Mouse (Mus musculus): ENCODE measurements at regions not wholly inside any gene's neighbourhood (a gene's known extent, or its start where the extent isn't known, plus 50 kb on each side); places are given as distances from the start of the nearest gene placed in this dataset.
A peak's percentile ranks its signal among the peaks of the same experiment; 100 is the strongest.

- Histone ChIP-seq H3K4me3 (no peak overlapping the region), H3K27me3 (no peaks in the 10 kb centered on the region), H3K36me3 (no peaks in the 10 kb centered on the region), H3K9me3 (no peaks in the 10 kb centered on the region), H3K4me1 (no peaks in the 10 kb centered on the region), H3K27ac (no peak overlapping the region), H3K4me2 (replicated peaks) (no peak overlapping the region), H3K9ac (no peak overlapping the region)
- no peak for ATAC-seq (ENCODE audit: insufficient number of reproducible peaks, insufficient read depth, low FRiP score, low TSS enrichment)
- 73% methylated on average over 2 of the region's 2 CpGs for WGBS
Observed at GRCm38 (mm10) chr14:17347286-17347685, 312.8 kb upstream of the Thrb start.

GRCm38 (mm10) chr14:17352324-17353037 lies 307.6 kb upstream of the Thrb start:
- Histone ChIP-seq H3K36me3 (no peaks in the 10 kb centered on the region), H3K9ac (no peak overlapping the region), H3K4me3 (no peak overlapping the region), H3K4me2 (replicated peaks) (no peak overlapping the region), H3K27ac (no peak overlapping the region), H3K9me3 (no peaks in the 10 kb centered on the region), H3K4me1 (no peaks in the 10 kb centered on the region), H3K27me3 (no peaks in the 10 kb centered on the region)
- ATAC-seq (ENCODE audit: insufficient number of reproducible peaks, insufficient read depth, low FRiP score, low TSS enrichment), result no peak
- WGBS, result 77% methylated on average over 4 of the region's 4 CpGs

GRCm38 (mm10) chr14:17361910-17362309 lies 298.2 kb upstream of the Thrb start:
- H3K9me3 ChIP-seq, result no peaks in the 10 kb centered on the region
- no peak overlapping the region for H3K9ac ChIP-seq
- no peaks in the 10 kb centered on the region for H3K4me1 ChIP-seq
- no peak overlapping the region for H3K4me3 ChIP-seq
- no peaks in the 10 kb centered on the region for H3K36me3 ChIP-seq
- no peak overlapping the region for H3K4me2 ChIP-seq (replicated peaks)
- no peak overlapping the region for H3K27ac ChIP-seq
- ATAC-seq (ENCODE audit: insufficient number of reproducible peaks, insufficient read depth, low FRiP score, low TSS enrichment), result no peak
- no peaks in the 10 kb centered on the region for H3K27me3 ChIP-seq

- H3K27ac ChIP-seq, result no peak overlapping the region
- WGBS, result 39% methylated on average over 7 of the region's 7 CpGs
- H3K9ac ChIP-seq, result no peak overlapping the region
- H3K36me3 ChIP-seq, result no peaks in the 10 kb centered on the region
- H3K4me3 ChIP-seq, result no peak overlapping the region
- H3K4me2 ChIP-seq (replicated peaks), result no peak overlapping the region
- H3K4me1 ChIP-seq, result no peaks in the 10 kb centered on the region
- H3K9me3 ChIP-seq, result no peaks in the 10 kb centered on the region
- H3K27me3 ChIP-seq, result no peaks in the 10 kb centered on the region
- ATAC-seq (ENCODE audit: insufficient number of reproducible peaks, insufficient read depth, low FRiP score, low TSS enrichment), result peak; percentile 64; the same call in 1 of the 2 replicates
Observed at GRCm38 (mm10) chr14:17402751-17403479, 257.1 kb upstream of the Thrb start.

GRCm38 (mm10) chr14:17405551-17406336 lies 254.3 kb upstream of the Thrb start:
- Histone ChIP-seq H3K27me3 (no peaks in the 10 kb centered on the region), H3K36me3 (no peaks in the 10 kb centered on the region), H3K27ac (no peak overlapping the region), H3K9ac (no peak overlapping the region), H3K4me1 (peaks cover 3% of the 10 kb centered on the region; the same call in 1 of the 2 replicates), H3K9me3 (no peaks in the 10 kb centered on the region), H3K4me2 (replicated peaks) (no peak overlapping the region), H3K4me3 (no peak overlapping the region)
- ATAC-seq (ENCODE audit: insufficient number of reproducible peaks, insufficient read depth, low FRiP score, low TSS enrichment), result no peak
- 74% methylated on average over 2 of the region's 2 CpGs for WGBS

DNA sequence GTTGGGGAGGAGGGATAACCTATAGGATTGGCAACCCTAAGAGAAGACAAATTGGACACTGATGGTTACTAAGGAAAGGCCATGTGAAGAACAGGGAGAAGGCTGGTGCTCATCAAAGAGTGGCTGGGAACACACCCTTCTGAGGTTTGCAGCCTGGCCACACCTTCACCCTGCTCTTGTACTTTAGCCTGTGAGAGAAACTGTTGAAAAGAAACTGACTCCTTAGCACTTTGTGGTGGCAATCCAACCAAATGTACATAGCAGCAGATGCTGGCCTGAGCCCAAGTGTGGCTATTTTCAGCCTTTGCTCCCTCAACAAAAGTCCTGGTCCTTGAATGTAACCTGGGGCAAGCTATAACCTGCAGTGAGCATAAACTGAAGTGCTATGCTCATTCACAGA lies 253.2 kb upstream of the Thrb start:
- Histone ChIP-seq H3K27ac (no peak overlapping the region), H3K9me3 (no peaks in the 10 kb centered on the region), H3K4me2 (replicated peaks) (no peak overlapping the region), H3K36me3 (no peaks in the 10 kb centered on the region), H3K4me1 (peaks cover 4% of the 10 kb centered on the region), H3K9ac (no peak overlapping the region), H3K4me3 (no peak overlapping the region), H3K27me3 (no peaks in the 10 kb centered on the region)
- no peak for ATAC-seq (ENCODE audit: insufficient number of reproducible peaks, insufficient read depth, low FRiP score, low TSS enrichment)

DNA sequence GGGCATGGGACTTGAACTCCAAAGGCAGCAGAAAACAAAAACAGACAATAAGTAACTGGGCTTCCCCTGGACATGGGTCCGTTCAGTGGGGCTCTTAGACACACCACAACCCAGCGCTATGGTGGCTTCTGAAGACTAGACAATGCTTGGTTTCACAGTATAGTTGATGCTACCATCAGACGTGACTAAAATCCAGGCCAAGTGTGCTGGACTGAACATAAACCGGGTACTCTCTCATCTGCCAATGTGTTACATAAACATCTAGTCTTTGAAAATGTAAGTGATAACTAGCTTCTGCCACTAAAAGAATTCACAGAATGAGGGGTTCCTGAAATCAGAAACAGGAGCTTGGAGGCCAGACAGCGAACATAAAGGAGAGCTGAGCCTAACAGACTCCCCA lies 251.7 kb upstream of the Thrb start:
- no peak overlapping the region for H3K9ac ChIP-seq
- H3K27me3 ChIP-seq, result no peaks in the 10 kb centered on the region
- no peak for ATAC-seq (ENCODE audit: insufficient number of reproducible peaks, insufficient read depth, low FRiP score, low TSS enrichment)
- 71% methylated on average over 5 of the region's 5 CpGs for whole genome bisulfite sequencing
- no peak overlapping the region for H3K4me2 ChIP-seq (replicated peaks)
- no peak overlapping the region for H3K27ac ChIP-seq
- no peak overlapping the region for H3K4me3 ChIP-seq
- H3K9me3 ChIP-seq, result no peaks in the 10 kb centered on the region
- H3K4me1 ChIP-seq, result peaks cover 4% of the 10 kb centered on the region
- H3K36me3 ChIP-seq, result no peaks in the 10 kb centered on the region

- Histone ChIP-seq H3K4me2 (replicated peaks) (no peak overlapping the region), H3K36me3 (no peaks in the 10 kb centered on the region), H3K9me3 (no peaks in the 10 kb centered on the region), H3K4me3 (no peak overlapping the region), H3K27ac (no peak overlapping the region), H3K27me3 (no peaks in the 10 kb centered on the region), H3K9ac (no peak overlapping the region), H3K4me1 (peaks cover 4% of the 10 kb centered on the region)
- no peak for ATAC-seq (ENCODE audit: insufficient number of reproducible peaks, insufficient read depth, low FRiP score, low TSS enrichment)
- 70% methylated on average over 1 of the region's 1 CpGs for whole genome bisulfite sequencing
Observed at GRCm38 (mm10) chr14:17408813-17409212, 251.2 kb upstream of the Thrb start.

DNA sequence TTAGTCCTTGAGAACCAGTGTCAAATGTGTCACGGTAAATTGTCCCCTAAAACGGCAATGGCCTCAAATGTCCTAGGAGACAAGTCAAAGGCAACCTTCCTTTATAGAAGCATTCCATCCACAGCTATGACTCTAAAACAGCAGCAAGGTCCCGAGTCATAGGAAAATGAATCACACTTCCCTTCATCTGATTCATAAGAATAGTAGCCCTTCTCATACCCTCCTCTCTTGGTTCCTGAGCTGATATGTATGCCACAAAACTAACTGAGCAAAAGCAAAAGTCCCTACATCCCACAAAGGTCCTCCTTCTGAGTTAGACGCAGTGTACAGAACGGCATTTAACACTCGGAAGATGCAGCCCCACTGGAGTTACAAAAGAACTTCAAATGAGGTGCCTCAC lies 250.6 kb upstream of the Thrb start:
- H3K4me3 ChIP-seq, result no peak overlapping the region
- no peak overlapping the region for H3K9ac ChIP-seq
- WGBS, result 86% methylated on average over 6 of the region's 6 CpGs
- no peaks in the 10 kb centered on the region for H3K27me3 ChIP-seq
- no peak overlapping the region for H3K4me2 ChIP-seq (replicated peaks)
- no peak overlapping the region for H3K27ac ChIP-seq
- no peaks in the 10 kb centered on the region for H3K9me3 ChIP-seq
- no peak for ATAC-seq (ENCODE audit: insufficient number of reproducible peaks, insufficient read depth, low FRiP score, low TSS enrichment)
- no peaks in the 10 kb centered on the region for H3K36me3 ChIP-seq
- peaks cover 4% of the 10 kb centered on the region for H3K4me1 ChIP-seq

- no peaks in the 10 kb centered on the region for H3K27me3 ChIP-seq
- ATAC-seq (ENCODE audit: insufficient number of reproducible peaks, insufficient read depth, low FRiP score, low TSS enrichment), result peak; percentile 60; the same call in 1 of the 2 replicates
- no peaks in the 10 kb centered on the region for H3K36me3 ChIP-seq
- WGBS, result 28% methylated on average over 3 of the region's 3 CpGs
- no peak overlapping the region for H3K27ac ChIP-seq
- no peak overlapping the region for H3K4me3 ChIP-seq
- no peak overlapping the region for H3K9ac ChIP-seq
- peaks cover 4% of the 10 kb centered on the region for H3K4me1 ChIP-seq
- no peak overlapping the region for H3K4me2 ChIP-seq (replicated peaks)
- H3K9me3 ChIP-seq, result no peaks in the 10 kb centered on the region
Observed at GRCm38 (mm10) chr14:17410752-17411151, 249.3 kb upstream of the Thrb start.

DNA sequence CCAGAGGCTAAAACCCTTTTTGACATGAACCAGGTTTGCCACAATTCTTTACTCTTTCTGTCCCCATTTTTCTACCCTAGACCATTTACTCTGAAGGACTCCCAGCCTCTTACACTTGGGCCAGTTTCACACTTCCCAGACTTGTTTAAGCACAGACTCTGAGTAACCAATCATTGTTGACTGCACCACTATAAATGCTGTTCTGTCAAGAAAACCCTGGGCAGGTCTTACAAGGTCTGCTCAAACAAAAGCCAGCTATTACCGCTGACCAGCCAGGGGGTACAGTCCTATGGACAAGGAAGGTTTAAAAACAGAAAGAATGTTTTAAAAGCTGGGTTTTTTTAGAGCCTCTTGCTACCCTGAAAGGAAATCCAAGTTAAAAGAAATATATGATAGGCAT lies 248.8 kb upstream of the Thrb start:
- no peaks in the 10 kb centered on the region for H3K27me3 ChIP-seq
- H3K27ac ChIP-seq, result no peak overlapping the region
- H3K9ac ChIP-seq, result no peak overlapping the region
- no peak for ATAC-seq (ENCODE audit: insufficient number of reproducible peaks, insufficient read depth, low FRiP score, low TSS enrichment)
- no peak overlapping the region for H3K4me3 ChIP-seq
- H3K4me1 ChIP-seq, result peaks cover 4% of the 10 kb centered on the region
- H3K4me2 ChIP-seq (replicated peaks), result no peak overlapping the region
- H3K36me3 ChIP-seq, result no peaks in the 10 kb centered on the region
- WGBS, result 68% methylated on average over 1 of the region's 1 CpGs
- no peaks in the 10 kb centered on the region for H3K9me3 ChIP-seq

All from embryonic facial prominence, embryonic 12.5 days (tissue).